Mouse (Mus musculus) cerebellum, postnatal 25 days (tissue): ENCODE results near the gene Dock8.
A peak's percentile ranks its signal among the peaks of the same experiment; 100 is the strongest.

Experiments
- DNase-seq, 2 experiments: peaks; one replicate each; pipeline ENCODE4 v3.0.0; 2021; ENCODE audit warnings: mixed read lengths in 2 of 2

Gene Dock8

GRCm38 (mm10) chr19:25200081-25200860 lies 200.9 kb downstream of the Dock8 start:
- DNase-seq = no peak

- DNase-seq = no peak
Measured at GRCm38 (mm10) chr19:25203077-25203476, 203.7 kb downstream of the Dock8 start.

DNA sequence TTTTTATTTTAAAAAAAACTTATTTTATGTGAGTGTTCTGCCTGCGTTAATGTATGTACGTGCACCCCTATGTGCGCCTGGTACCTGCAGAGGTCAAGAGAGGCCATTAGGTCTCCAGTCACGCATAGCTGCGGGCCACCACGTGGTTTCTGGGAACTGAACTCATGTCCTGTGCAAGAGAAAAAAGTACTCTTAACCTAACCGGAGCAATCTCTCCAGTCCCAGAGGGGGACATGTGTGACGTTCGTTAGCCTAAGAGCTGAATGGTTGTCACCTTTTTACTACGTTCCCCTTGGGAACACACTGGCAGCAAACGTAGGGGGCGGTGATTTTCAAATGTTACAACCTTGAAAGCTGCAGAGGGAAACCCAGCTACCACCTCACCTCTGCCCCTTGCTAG lies 207.6 kb downstream of the Dock8 start:
- no peak for DNase-seq

DNA sequence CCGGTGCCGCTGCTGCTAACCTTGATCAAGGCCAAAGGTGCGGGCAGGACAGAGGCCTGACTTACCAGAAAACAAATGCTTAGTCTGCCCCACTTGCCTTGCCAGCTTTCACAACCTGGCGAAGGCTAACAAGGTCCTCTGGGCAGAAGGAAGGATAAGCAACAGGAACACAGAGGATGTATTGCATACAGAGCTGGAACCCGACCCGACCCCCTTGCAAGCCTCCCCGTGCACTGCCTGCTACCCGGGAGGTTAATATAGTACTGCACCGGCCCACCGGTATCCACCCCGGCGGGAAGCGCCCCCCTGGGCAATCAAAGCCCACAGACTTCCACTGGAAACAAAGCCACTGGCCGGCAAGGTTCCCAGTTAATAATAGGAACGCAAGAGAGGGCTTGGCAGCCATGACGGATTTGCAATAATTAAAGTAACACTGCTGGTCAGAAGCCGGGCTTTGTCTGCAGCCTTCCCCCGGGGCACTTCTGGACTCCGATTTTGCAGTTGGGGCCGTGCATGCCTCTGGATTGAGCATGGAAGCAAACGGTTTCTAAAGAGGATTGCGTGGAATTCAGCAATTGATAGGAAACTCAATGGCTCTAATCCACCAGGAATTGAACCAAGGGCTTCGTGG lies 208.5 kb downstream of the Dock8 start:
- DNase-seq = no peak

DNA sequence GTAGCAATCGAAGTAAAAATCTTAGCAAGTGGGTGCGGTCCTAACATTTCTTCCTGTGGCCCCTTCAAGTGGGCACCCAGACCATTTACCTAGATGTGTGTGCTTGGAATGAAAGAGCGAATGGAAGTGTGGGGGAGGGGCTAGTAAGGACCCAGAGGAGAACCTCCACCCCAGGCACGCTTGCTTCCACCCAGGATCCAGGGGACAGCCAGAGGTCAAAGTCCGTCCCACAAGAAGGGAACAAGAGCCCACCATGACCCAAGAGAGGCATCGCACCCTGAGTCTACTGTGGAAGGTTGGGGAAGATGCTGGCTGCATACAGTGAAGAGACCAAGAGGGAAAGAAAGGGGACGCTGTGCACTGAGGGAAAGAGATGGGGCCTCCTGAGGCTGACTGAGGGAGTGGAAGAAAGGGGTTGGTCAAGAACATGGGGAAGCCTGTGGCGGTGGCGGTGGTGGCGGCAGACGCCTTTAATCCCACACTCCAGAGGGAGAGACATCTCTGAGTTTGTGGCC lies 209.3 kb downstream of the Dock8 start:
- DNase-seq = no peak

- DNase-seq = no peak
Measured at GRCm38 (mm10) chr19:25220611-25221010, 221.3 kb downstream of the Dock8 start.

DNA sequence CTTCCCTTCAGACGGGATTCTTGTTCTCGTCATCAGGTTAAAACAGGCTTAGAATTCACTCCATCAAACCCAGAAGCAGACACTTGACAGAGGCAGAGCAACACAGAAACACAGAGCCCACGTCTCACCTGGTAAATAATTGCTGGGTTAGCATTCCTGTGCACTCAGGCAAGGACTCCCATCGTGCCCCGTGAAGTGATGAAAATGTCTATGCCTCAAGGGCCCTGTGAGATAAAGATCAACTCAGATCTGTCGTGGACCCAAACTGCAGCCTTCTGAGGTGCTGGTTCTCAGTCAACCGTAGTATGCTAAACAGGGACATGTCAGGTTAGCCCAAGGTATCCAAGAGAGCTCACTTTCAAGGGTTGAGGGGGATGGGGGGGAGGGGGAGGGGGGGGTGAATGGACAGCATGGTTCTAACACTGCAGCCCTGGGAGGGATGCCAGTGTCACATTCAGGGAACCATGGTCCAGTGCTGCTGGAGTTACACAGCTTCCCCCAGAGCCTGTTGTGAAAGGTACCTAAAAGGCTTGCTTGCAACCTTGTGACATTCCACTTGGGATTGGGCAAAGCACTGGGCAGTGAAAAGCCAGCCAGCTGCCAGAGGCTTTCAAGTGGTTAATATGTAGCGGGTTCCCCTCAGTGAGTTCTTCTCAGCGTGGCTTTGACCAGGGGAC lies 222.8 kb downstream of the Dock8 start:
- DNase-seq = no peak

GRCm38 (mm10) chr19:25230058-25230974 lies 231.0 kb downstream of the Dock8 start:
- no peak for DNase-seq

GRCm38 (mm10) chr19:25230975-25231334 lies 231.6 kb downstream of the Dock8 start:
- DNase-seq = no peak

- no peak for DNase-seq
Measured at GRCm38 (mm10) chr19:25232032-25232431, 232.7 kb downstream of the Dock8 start.

DNA sequence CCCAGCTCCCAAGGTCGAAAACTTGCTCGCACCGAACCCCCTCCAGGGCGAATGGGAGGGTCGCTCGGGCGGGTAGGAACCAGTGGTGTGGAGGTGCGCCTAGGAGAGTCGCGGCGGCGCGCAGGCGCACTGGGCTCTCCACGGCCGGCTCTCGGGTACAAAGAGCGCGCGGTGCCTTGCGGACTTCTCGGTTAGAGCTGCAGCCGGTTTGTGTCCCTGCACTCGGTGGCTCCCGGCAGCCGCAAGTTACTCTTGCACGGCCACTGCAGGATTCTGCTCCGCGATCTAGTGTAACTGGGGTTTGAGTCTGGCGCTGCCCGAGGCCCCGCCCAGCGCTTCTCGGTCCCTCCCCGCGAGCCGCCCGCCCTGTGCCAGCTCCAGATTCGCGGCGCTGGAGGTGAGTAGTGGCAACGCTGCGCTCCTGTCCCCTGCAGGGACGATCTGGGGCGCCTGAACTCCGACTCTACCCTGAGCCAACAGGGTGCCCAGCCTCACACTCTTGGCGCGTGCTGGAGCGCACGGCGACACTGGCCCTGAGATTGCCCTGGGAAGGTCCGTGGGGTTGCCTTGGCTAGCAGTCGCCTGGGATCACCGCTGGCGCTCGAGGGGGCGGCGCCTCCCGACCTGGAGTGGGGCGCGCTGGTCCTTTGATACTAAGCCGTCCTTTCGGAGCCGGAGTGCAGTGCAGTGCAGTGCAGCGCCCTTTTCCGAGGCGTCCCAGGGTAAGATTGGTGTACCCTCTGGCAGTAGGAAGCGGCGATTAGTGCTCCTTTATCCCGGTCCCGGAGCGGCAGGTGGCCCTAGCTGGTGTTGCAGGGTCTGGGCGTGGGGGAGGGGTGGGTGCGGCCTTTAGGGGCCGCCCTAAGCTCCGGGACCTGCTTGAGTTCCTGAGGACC lies 237.5 kb downstream of the Dock8 start, which contains the start of gene Kank1:
Gene Kank1 (plus strand): TSS at position 380 of the 896 bp plus-strand sequence.
- peak; percentile 37 to 48 for DNase-seq

GRCm38 (mm10) chr19:25237492-25238040 lies 238.2 kb downstream of the Dock8 start:
- DNase-seq = peak; percentile 11 to 22

DNA sequence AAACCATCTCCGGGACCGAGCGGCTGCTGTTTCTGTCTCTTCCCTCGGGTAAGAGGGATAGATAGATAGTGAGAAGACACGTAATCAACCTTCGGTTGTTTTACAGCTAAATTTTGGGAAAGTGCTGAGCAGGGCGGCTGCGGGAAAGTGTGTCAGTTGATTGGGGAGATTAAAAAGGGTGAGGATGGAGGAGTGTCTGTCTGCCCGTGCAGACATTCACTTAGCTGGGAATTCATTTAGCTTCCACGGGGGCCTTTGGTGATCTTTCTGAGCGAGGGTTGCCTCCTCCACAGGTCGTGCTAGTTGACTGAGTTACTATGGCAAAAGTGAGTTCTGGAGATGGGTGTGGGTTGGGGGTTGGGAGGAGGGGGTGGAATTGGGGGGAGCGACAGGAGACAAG lies 238.8 kb downstream of the Dock8 start:
- no peak for DNase-seq

DNA sequence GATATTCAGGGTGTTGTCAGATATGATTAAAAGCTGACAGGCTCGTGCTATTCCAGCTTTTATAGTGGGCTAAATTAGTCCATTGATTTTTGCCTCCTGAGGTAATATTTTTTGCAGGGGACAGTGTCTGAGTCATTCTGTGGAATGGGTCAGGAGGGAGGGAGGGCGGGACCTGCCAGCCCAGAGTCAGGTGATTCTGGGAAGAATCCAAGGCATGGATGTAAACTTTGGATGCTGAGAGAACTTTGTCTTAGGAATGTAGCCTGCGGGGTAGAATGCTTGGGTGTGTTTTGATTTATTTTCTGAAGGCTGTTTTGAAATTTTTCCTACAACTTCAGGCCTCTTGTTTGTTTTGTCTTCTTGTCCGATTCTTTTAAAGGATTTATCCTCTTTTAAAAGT lies 244.2 kb downstream of the Dock8 start:
- DNase-seq = no peak

DNA sequence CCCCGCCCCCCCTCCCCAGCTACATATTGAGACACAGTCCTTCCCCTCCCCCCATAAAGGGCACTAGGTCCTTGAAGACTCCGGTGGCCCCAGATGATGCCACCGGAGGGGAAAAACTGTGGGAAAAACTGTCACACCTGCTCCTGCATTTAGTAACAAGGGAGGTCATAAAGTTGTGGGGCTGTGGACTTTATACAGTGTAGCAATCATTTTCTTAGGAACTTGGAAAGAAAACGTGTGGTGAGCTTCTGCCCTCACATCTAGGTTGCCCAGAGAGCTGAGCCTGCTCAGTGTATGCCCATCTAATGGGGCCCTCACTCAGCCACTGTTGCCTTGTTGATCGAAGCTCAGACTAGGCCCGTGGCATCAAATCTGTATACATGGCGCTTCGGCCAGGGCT lies 246.7 kb downstream of the Dock8 start:
- no peak for DNase-seq

DNA sequence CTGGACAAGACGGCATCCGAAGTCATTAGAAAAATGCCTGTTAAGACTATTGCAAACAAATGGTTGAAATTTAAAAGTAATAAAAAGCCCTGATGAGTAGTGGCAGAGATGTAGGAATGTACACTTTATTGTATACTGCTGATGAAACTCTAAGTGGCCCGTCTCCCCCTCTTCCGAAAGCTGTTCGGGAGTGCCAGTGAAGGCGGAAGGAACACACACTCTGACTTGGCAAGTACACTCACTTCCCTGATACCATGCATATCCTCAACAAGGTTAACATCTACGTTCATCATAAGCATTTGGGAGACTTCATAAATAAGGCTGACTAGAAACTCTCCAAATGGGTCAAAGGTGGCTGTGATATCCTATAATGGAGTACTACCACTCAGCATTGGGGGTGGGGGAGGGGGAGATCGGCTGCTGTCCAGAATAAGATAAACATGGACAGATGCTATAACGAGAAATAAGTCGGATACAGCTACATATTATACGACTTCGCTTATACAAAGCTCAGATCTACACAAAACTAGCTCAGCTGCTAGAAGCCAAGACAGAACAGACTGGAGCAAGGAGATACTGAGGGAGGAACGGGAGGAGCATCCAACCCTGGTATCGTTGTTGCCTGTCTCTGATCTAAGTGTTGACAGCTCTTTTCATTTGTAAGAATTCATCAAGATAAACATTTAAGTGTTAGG lies 248.7 kb downstream of the Dock8 start:
- DNase-seq = no peak

DNA sequence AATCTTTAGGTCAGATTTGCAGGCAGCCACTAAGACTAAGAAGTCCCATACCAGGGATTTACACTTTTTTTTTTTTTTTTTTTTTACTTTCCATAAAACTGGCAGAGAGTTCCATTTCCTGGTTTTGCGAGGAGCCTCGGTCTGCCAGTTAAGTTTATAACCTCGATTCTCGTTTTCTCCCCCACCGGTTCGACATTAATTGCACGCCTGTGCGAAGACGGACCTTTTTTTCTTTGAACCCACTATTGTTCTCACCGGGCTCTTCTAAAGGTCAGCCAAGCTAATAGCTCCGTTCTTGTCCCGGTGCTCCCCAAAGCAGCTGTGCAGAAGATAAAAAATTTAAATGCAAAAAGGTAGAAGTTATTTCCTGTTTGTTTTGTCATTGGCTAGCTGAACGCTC lies 249.9 kb downstream of the Dock8 start:
- no peak for DNase-seq

DNA sequence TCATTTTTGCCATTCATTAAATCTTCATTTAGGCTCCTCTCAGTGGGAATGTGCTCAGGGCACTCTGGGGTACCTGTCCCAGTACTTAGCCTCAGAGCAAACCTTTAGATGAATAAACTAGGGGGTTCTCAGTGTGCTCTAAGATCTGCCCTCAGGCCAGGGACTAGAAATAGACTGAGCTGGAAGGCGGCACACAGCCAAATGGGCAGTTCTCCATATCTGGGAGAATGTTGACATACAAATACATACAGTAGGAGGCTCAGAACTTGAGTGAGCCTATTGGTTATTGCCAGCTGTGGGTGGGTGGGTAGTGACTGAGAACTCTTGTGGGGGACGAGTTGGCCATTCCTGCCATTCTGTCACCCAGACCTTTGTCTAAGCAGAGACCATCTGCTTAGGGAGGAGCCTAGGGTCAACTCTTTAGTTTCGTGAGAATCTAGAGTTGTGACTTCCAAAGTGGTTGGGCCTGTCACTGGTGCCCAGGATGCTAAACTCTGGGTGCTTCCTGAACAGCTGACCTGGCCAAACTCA lies 252.3 kb downstream of the Dock8 start:
- no peak for DNase-seq
